Mouse (Mus musculus) heart, embryonic 10.5 days (tissue): ENCODE measurements around the gene Sox6. TPM values are rescaled to one million over a fixed set of nuclear protein-coding genes. Genes with fewer than 3 reads are reported as not detected.
"Not testable (repeated sequence)": the region's sequence is repeated elsewhere in the genome, so short reads cannot be mapped to it uniquely, and the experiment has no call there.

Experiments
- DNase-seq: peaks from one replicate; pipeline ENCODE4 v3.0.0-alpha.2; 2017; ENCODE audit warnings: low spot score
- H3K27ac ChIP-seq: fragments of 300-500 bp; sonication (generic); 2 replicates; pipeline ENCODE4 v1.5.1; 2016; ENCODE audit warnings: mild to moderate bottlenecking
- H3K27me3 ChIP-seq: fragments of 300-500 bp; sonication (generic); 2 replicates; pipeline ENCODE4 v1.6.1; 2016; ENCODE audit warnings: mild to moderate bottlenecking; ENCODE audit not compliant: poor library complexity, insufficient read depth, severe bottlenecking
- H3K36me3 ChIP-seq: fragments of 300-500 bp; sonication (generic); 2 replicates; pipeline ENCODE4 v1.6.1; 2016; ENCODE audit warnings: mild to moderate bottlenecking, moderate library complexity
- H3K4me1 ChIP-seq: fragments of 300-500 bp; sonication (generic); 2 replicates; pipeline ENCODE4 v1.6.1; 2016; ENCODE audit warnings: mild to moderate bottlenecking
- H3K4me3 ChIP-seq: fragments of 300-500 bp; sonication (generic); 2 replicates; pipeline ENCODE4 v1.5.1; 2016; ENCODE audit warnings: mild to moderate bottlenecking, moderate library complexity
- H3K9me3 ChIP-seq: fragments of 300-500 bp; sonication (generic); 2 replicates; pipeline ENCODE4 v1.6.1; 2016; ENCODE audit warnings: mild to moderate bottlenecking, moderate library complexity
- WGBS: fragments of 180-500 bp; shearing (Covaris S2); methylation state at CpG from one replicate; pipeline ENCODE4 v1.1.7; 2016; 5-methylcytosine and 5-hydroxymethylcytosine counted together
- polyA plus RNA-seq: library from polyadenylated mRNA; unstranded; fragments of >200 nt; fragmentation: Nextera tagmentation; extraction: Ambion mirVana; gene quantifications from 2 replicates; pipeline ENCODE4 v1.2.1, GENCODE M21; 2016

The Sox6 gene
- polyA plus RNA-seq, 1 experiment from 2014 or later, result 30.9 TPM

- Histone ChIP-seq H3K4me1 (peaks cover 61% of the 10 kb centered on the region), H3K4me3 (no peak overlapping the region), H3K36me3 (no peaks in the 10 kb centered on the region), H3K27me3 (no peaks in the 10 kb centered on the region), H3K9me3 (no peaks in the 10 kb centered on the region), H3K27ac (peak overlapping the region; percentile 10; the same call in 1 of the 2 replicates)
- no peak for DNase-seq
- WGBS, result 60% methylated on average over 4 of the region's 4 CpGs
These were observed 412.6 kb downstream of the Sox6 start for GRCm38 (mm10) chr7:115625956-115626355.

GRCm38 (mm10) chr7:115624907-115625552 lies 413.6 kb downstream of the Sox6 start:
- no peak for DNase-seq
- peak overlapping the region; percentile 52; the same call in 1 of the 2 replicates for H3K27ac ChIP-seq
- H3K36me3 ChIP-seq, result no peaks in the 10 kb centered on the region
- H3K4me1 ChIP-seq, result peaks cover 55% of the 10 kb centered on the region
- H3K4me3 ChIP-seq, result no peak overlapping the region
- no peaks in the 10 kb centered on the region for H3K27me3 ChIP-seq
- 44% methylated on average over 8 of the region's 8 CpGs for WGBS
- no peaks in the 10 kb centered on the region for H3K9me3 ChIP-seq

GRCm38 (mm10) chr7:115624451-115624850 lies 414.1 kb downstream of the Sox6 start:
- peak overlapping the region; percentile 52 for H3K27ac ChIP-seq
- no peak overlapping the region for H3K4me3 ChIP-seq
- 69% methylated on average over 5 of the region's 5 CpGs for WGBS
- H3K4me1 ChIP-seq, result peaks cover 50% of the 10 kb centered on the region
- no peak for DNase-seq
- no peaks in the 10 kb centered on the region for H3K9me3 ChIP-seq
- no peaks in the 10 kb centered on the region for H3K27me3 ChIP-seq
- no peaks in the 10 kb centered on the region for H3K36me3 ChIP-seq

DNA sequence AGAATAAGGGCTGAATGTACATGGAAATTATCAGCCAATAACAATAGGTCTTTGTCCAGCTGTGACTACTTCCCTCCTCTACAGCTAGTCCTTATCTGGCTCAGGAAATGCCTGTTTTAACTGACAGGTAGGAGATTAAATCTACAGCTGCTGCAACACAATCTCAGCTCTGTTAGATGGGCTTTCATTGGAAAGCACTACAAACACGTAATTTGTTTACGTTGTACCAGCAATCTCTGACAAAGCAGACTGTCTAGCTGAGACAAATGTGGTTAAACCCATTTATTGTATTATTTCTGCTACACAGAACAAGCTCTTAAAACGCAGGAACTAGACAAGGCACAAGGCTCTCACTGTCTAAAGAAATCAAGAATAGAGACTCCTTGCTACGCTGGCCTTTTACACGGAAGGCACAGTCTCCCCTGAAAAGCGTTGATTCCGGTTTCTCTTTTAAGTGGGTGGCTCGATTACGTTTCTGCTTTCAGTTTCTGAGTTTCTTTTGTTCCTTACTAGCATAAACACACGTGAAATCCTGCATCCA lies 422.8 kb downstream of the Sox6 start:
- Histone ChIP-seq H3K4me3 (peak overlapping the region; percentile 12; the same call in 1 of the 2 replicates), H3K27me3 (no peaks in the 10 kb centered on the region; the same call in 1 of the 2 replicates), H3K27ac (peak overlapping the region; percentile 59), H3K4me1 (peaks cover 8% of the 10 kb centered on the region; the same call in 1 of the 2 replicates), H3K9me3 (no peaks in the 10 kb centered on the region), H3K36me3 (no peaks in the 10 kb centered on the region)
- 38% methylated on average over 10 of the region's 10 CpGs for WGBS
- no peak for DNase-seq

- WGBS, result 78% methylated on average over 1 of the region's 1 CpGs
- H3K36me3 ChIP-seq, result no peaks in the 10 kb centered on the region
- DNase-seq, result no peak
- H3K27me3 ChIP-seq, result no peaks in the 10 kb centered on the region
- no peak overlapping the region for H3K4me3 ChIP-seq
- H3K4me1 ChIP-seq, result no peaks in the 10 kb centered on the region
- H3K9me3 ChIP-seq, result no peaks in the 10 kb centered on the region
- no peak overlapping the region for H3K27ac ChIP-seq
These were observed 431.1 kb downstream of the Sox6 start for GRCm38 (mm10) chr7:115607485-115607884.

GRCm38 (mm10) chr7:115606125-115606524 lies 432.5 kb downstream of the Sox6 start:
- DNase-seq, H3K27ac ChIP-seq, H3K27me3 ChIP-seq, H3K4me3 ChIP-seq, H3K36me3 ChIP-seq, H3K4me1 ChIP-seq, H3K9me3 ChIP-seq: not testable (repeated sequence)
- WGBS, result 56% methylated on average over 3 of the region's 3 CpGs

DNA sequence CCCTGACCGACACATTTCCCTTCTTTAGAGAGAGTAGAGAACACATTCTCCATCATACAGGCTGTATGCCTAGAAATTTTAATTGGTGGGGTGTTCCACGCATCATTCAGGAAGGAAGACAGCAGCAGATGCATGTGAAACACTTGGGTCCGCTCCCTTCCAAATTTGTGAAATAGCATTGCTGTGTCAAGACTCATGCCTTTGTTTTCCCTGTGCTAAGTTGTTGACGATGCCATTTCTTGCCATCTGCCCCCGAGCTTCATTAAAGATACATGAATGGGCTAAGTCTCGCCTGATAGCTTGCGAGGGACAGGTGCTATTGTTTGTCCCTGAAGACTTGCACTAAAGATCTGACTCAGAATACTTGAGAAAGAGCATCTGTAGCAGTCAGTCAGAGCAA lies 433.7 kb downstream of the Sox6 start:
- no peaks in the 10 kb centered on the region for H3K4me1 ChIP-seq
- DNase-seq, result no peak
- H3K27me3 ChIP-seq, result no peaks in the 10 kb centered on the region
- no peak overlapping the region for H3K27ac ChIP-seq
- no peaks in the 10 kb centered on the region for H3K36me3 ChIP-seq
- H3K9me3 ChIP-seq, result no peaks in the 10 kb centered on the region
- H3K4me3 ChIP-seq, result no peak overlapping the region
- 84% methylated on average over 7 of the region's 7 CpGs for WGBS

- H3K27me3 ChIP-seq, result no peaks in the 10 kb centered on the region
- no peaks in the 10 kb centered on the region for H3K4me1 ChIP-seq
- 0 out of 2 replicates have a peak overlapping the region, but pooled peaks have one; percentile 29 for H3K27ac ChIP-seq
- no peaks in the 10 kb centered on the region for H3K9me3 ChIP-seq
- WGBS, result 70% methylated on average over 6 of the region's 6 CpGs
- H3K36me3 ChIP-seq, result no peaks in the 10 kb centered on the region
- no peak overlapping the region for H3K4me3 ChIP-seq
- DNase-seq, result no peak
These were observed 441.2 kb downstream of the Sox6 start for GRCm38 (mm10) chr7:115597376-115597775.

GRCm38 (mm10) chr7:115580461-115580860 lies 458.1 kb downstream of the Sox6 start:
- H3K27me3 ChIP-seq, result no peaks in the 10 kb centered on the region
- no peak overlapping the region for H3K4me3 ChIP-seq
- peaks cover 8% of the 10 kb centered on the region; the same call in 1 of the 2 replicates for H3K4me1 ChIP-seq
- no peaks in the 10 kb centered on the region for H3K9me3 ChIP-seq
- 78% methylated on average over 7 of the region's 7 CpGs for WGBS
- H3K27ac ChIP-seq, result no peak overlapping the region
- no peak for DNase-seq
- 0 out of 2 replicates have a peak, but pooled peaks cover 3% of the 10 kb centered on the region for H3K36me3 ChIP-seq

GRCm38 (mm10) chr7:115579826-115580225 lies 458.8 kb downstream of the Sox6 start:
- Histone ChIP-seq H3K9me3 (no peaks in the 10 kb centered on the region), H3K4me3 (no peak overlapping the region), H3K27me3 (no peaks in the 10 kb centered on the region), H3K36me3 (0 out of 2 replicates have a peak, but pooled peaks cover 3% of the 10 kb centered on the region), H3K27ac (no peak overlapping the region), H3K4me1 (peaks cover 9% of the 10 kb centered on the region; the same call in 1 of the 2 replicates)
- 89% methylated on average over 3 of the region's 3 CpGs for WGBS
- no peak for DNase-seq

GRCm38 (mm10) chr7:115576387-115576786 lies 462.2 kb downstream of the Sox6 start:
- WGBS, result 74% methylated on average over 1 of the region's 1 CpGs

DNA sequence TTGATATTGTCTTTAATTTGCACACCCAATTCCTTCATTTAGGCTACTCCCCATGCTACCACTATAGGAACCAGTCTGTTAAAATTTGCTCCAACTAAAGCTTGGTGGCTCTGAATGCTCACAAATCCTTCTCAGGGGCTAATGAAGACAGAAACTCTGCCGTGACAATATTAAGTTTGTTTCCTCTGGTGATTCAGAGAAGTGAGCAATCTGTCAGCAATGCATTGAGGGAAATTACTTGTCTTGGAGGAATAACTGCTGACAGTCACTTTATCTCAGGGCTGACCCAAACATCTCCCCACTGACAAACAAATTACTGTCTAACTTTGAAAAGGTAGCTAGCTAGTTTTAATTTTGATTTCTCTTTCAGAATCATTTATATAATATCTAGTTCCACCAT lies 463.8 kb downstream of the Sox6 start:
- Histone ChIP-seq H3K27ac (no peak overlapping the region), H3K27me3 (no peaks in the 10 kb centered on the region), H3K9me3 (no peaks in the 10 kb centered on the region), H3K36me3 (0 out of 2 replicates have a peak, but pooled peaks cover 3% of the 10 kb centered on the region), H3K4me1 (peaks cover 12% of the 10 kb centered on the region; the same call in 1 of the 2 replicates), H3K4me3 (no peak overlapping the region)
- no peak for DNase-seq
- 45% methylated on average over 1 of the region's 1 CpGs for WGBS

More at GRCm38 (mm10) chr7:115576387-115576786, 462.2 kb downstream of the Sox6 start:
- Histone ChIP-seq H3K27ac (no peak overlapping the region), H3K9me3 (no peaks in the 10 kb centered on the region), H3K27me3 (no peaks in the 10 kb centered on the region), H3K36me3 (0 out of 2 replicates have a peak, but pooled peaks cover 3% of the 10 kb centered on the region), H3K4me1 (peaks cover 9% of the 10 kb centered on the region; the same call in 1 of the 2 replicates), H3K4me3 (no peak overlapping the region)
- no peak for DNase-seq

- peak overlapping the region; percentile 67 for H3K27ac ChIP-seq
- H3K4me3 ChIP-seq, result 0 out of 2 replicates have a peak overlapping the region, but pooled peaks have one; percentile 10
- H3K27me3 ChIP-seq, result no peaks in the 10 kb centered on the region
- DNase-seq, result no peak
- H3K4me1 ChIP-seq, result peaks cover 20% of the 10 kb centered on the region
- no peaks in the 10 kb centered on the region for H3K36me3 ChIP-seq
- no peaks in the 10 kb centered on the region for H3K9me3 ChIP-seq
- WGBS, result 43% methylated on average over 9 of the region's 9 CpGs
These were observed 469.8 kb downstream of the Sox6 start for GRCm38 (mm10) chr7:115568821-115569240.
